Mouse (Mus musculus) heart, adult 2 months (tissue): Measurements from ENCODE around the gene Trf.

Experiments used
- CTCF ChIP-seq: fragments of 200-600 bp; IDR thresholded peaks from 2 replicates; pipeline ENCODE4 v1.8.1; 2022; ENCODE audit warnings: antibody characterized with exemption, mild to moderate bottlenecking, moderate library complexity
- EP300 ChIP-seq: fragments of 200-500 bp; IDR thresholded peaks from 2 replicates; pipeline ENCODE4 v1.6.1; 2011; ENCODE audit warnings: low read depth, low read length, control low read depth; ENCODE audit not compliant: insufficient read depth
- POLR2A ChIP-seq: fragments of 200-500 bp; IDR thresholded peaks from 2 replicates; pipeline ENCODE4 v1.6.1; 2011; ENCODE audit warnings: mild to moderate bottlenecking, low read depth, low read length, control low read depth; ENCODE audit not compliant: insufficient read depth

GRCm38 (mm10) chr9:103208802-103209423 is 21.3 kb downstream of the Trf start:
- no peak for TF ChIP-seq EP300
- no peak for TF ChIP-seq CTCF
- TF ChIP-seq POLR2A: no peak
